Mouse (Mus musculus): ENCODE results near the gene Traip.

- TF ChIP-seq EP300 (IDR thresholded peaks at IDR 0.05; ENCODE audit: insufficient read depth, low read depth, low read length) (no peak), CTCF (IDR thresholded peaks at IDR 0.05) (no peak)
Observed at GRCm38 (mm10) chr9:108010385-108010784, 60.4 kb downstream of the Traip start.

Measured in heart, adult 2 months (tissue).